Mouse (Mus musculus) limb, embryonic 10.5 days (tissue): Measurements from ENCODE around the gene Adat3. TPM values are rescaled to one million over a fixed set of nuclear protein-coding genes. Genes with fewer than 3 reads are reported as not detected.
A peak's percentile ranks its signal among the peaks of the same experiment; 100 is the strongest.

Experiments
- DNase-seq: peaks from one replicate; pipeline ENCODE4 v3.0.0-alpha.2; 2017; ENCODE audit warnings: low spot score
- H3K27ac ChIP-seq: fragments of 300-500 bp; sonication (generic); 2 replicates; pipeline ENCODE4 v1.5.1; 2016; ENCODE audit warnings: mild to moderate bottlenecking
- H3K27me3 ChIP-seq: fragments of 300-500 bp; sonication (generic); 2 replicates; pipeline ENCODE4 v1.6.1; 2016; ENCODE audit warnings: low read depth, mild to moderate bottlenecking; ENCODE audit not compliant: poor library complexity, severe bottlenecking
- H3K36me3 ChIP-seq: fragments of 300-500 bp; sonication (generic); 2 replicates; pipeline ENCODE4 v1.6.1; 2016; ENCODE audit warnings: mild to moderate bottlenecking, moderate library complexity
- H3K4me1 ChIP-seq: fragments of 300-500 bp; sonication (generic); 2 replicates; pipeline ENCODE4 v1.6.1; 2016
- H3K4me3 ChIP-seq: fragments of 300-500 bp; sonication (generic); 2 replicates; pipeline ENCODE4 v1.5.1; 2016; ENCODE audit warnings: mild to moderate bottlenecking, moderate library complexity
- H3K9me3 ChIP-seq: fragments of 300-500 bp; sonication (generic); replicated peaks from 2 replicates; pipeline ENCODE4 v1.6.1; 2016; ENCODE audit warnings: mild to moderate bottlenecking
- WGBS: fragments of 180-500 bp; shearing (Covaris S2); methylation state at CpG from one replicate; pipeline ENCODE4 v1.1.7; 2016; 5-methylcytosine and 5-hydroxymethylcytosine counted together
- polyA plus RNA-seq: library from polyadenylated mRNA; unstranded; fragments of >200 nt; fragmentation: Nextera tagmentation; extraction: Ambion mirVana; gene quantifications from 2 replicates; pipeline ENCODE4 v1.2.1, GENCODE M21; 2016

The Adat3 gene
- polyA plus RNA-seq, 1 experiment from 2014 or later, result 11.1 TPM

DNA sequence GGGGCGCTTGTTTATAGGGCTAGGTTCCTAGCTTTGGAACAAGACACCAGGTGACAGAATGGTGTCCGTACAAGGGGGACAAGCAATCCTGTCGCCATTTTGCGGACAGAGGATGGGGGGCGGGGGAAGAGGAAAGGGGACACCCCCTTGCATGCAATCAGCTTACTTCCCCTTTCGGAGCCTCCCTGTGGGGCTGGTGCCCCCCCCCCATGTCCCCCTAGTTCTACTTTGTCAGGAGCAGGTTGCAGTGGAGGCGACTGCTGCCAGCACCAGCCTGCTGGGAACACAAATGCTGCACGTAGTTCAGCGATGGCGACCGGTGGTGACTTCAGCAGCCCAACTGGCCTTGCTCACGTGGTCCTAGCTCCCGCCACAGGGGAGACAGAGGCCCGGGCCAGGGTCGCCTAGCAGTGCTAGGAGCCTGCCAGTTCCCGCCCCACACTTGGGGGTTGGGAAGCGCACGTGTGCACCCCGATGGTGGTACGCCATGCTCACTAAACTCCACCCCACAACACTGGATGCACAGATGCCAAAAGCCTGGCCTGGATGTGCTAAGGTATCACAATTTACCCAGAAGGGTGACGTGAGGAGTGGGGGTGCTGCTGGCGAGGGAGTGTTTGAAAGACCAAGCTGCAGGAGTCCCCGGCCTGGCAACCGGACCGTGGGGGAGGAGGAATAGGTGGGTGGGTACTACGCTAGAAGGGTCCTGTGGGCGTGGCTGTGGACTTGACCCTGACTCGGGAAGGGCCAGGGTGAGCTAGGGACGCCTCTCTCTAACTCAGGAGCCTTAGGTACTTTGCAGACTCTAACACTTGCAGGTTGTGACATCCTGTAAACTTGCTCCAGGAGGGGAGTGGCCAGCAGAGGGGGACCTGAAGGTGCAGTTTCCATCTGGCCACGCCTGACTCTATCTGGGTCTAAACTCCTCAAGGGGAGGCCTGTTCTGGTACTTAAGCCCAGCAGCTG is 31.5 kb upstream of the Adat3 start:
- Histone ChIP-seq H3K27me3 (no peaks in the 10 kb centered on the region), H3K36me3 (peaks cover 28% of the 10 kb centered on the region), H3K4me3 (peak overlapping the region; percentile 44), H3K27ac (peak overlapping the region; percentile 86), H3K4me1 (peaks cover 78% of the 10 kb centered on the region), H3K9me3 (no peaks in the 10 kb centered on the region)
- DNase-seq, result peak; percentile 62
- 22% methylated on average over 30 of the region's 30 CpGs for WGBS

DNA sequence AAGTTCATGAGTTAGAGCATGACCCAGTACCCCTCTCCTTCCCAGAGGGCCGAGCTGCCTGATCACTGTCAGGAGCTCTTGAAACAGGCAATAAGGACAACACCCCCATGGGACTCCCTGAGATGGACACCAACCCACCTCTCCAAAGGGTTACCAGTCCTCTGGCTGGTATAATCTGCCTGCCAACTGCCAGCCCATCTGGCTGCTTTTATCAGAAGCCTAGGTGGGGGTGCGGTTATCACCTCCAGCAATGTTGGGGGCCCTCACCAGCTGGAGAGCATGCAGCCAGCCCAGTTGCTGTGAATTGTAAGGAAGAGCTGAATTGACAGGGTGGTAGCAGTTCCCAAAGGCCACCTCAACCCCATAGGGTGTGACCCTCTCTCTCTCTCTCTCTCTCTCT is 30.2 kb upstream of the Adat3 start:
- peaks cover 84% of the 10 kb centered on the region for H3K4me1 ChIP-seq
- peaks cover 23% of the 10 kb centered on the region for H3K36me3 ChIP-seq
- H3K9me3 ChIP-seq, result no peaks in the 10 kb centered on the region
- no peak overlapping the region for H3K4me3 ChIP-seq
- H3K27ac ChIP-seq, result 0 out of 2 replicates have a peak overlapping the region, but pooled peaks have one; percentile 86
- no peaks in the 10 kb centered on the region for H3K27me3 ChIP-seq
- WGBS, result 86% methylated on average over 2 of the region's 2 CpGs
- DNase-seq, result no peak

DNA sequence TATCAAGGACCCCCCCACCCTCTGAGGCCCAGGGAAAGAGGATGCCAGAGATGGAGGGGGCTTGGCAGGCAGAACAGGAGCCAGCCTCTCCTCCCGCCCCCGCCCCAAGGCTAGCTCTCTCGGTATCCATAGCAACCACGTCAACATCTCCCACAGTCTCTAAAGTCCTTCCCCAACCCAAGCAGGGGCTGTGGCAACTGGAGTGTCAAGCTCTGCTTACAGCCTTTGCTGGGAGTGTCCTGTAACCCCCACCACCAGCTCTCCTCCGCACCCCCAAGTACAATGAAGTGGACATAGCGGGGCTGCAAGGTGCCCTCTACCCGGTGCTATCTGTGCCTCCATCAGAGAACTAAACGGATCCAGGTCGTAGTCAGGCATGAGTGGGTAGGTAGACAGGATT is 28.7 kb upstream of the Adat3 start:
- Histone ChIP-seq H3K36me3 (peaks cover 8% of the 10 kb centered on the region), H3K4me1 (peaks cover 94% of the 10 kb centered on the region), H3K27me3 (no peaks in the 10 kb centered on the region), H3K27ac (no peak overlapping the region), H3K4me3 (no peak overlapping the region), H3K9me3 (no peaks in the 10 kb centered on the region)
- no peak for DNase-seq
- WGBS, result 72% methylated on average over 9 of the region's 9 CpGs

DNA sequence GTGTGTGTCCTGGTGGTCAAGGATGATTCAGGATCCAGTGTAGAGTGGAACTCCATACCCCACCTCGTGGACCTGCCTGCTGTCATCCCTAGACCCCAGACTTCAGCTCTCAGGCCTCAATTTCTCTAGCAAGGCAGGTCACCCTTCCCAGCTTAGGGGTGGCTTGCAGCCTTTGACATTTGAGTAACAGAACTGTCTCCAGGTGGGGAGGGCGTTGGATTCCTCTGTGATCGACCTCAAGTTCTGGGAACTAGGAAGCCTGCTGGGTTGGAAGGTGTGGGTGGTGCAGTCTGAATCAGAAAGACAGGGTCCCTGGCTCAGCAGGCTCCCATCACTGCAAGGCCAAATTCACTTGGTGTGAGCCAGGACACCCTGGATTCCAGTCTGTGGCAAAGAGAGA is 27.8 kb upstream of the Adat3 start:
- Histone ChIP-seq H3K27ac (no peak overlapping the region), H3K4me3 (peak overlapping the region; percentile 89; the same call in 1 of the 2 replicates), H3K36me3 (peaks cover 6% of the 10 kb centered on the region; the same call in 1 of the 2 replicates), H3K27me3 (no peaks in the 10 kb centered on the region), H3K9me3 (no peaks in the 10 kb centered on the region), H3K4me1 (peaks cover 93% of the 10 kb centered on the region)
- DNase-seq, result no peak
- WGBS, result 85% methylated on average over 3 of the region's 3 CpGs

DNA sequence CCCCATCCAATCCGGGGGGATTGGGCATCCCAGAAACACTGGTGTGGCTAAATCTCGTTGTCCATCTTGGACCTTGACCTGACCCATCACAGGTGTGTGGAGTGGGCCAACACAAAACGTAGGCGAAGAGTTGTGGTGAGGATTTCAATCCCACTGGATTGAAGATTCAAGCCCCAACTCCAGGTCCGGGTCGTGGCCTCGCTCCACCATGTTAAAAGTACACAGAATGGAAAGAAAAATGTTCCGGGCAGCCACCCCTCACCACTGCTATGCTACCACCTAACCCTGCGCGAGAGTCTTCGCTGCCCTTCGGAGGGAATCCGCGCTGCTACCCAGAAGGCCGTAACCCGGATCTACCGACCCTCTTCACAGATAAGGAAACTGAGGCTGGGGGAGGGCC is 26.8 kb upstream of the Adat3 start:
- 17% methylated on average over 17 of the region's 17 CpGs for WGBS
- no peak for DNase-seq
- peaks cover 82% of the 10 kb centered on the region for H3K4me1 ChIP-seq

DNA sequence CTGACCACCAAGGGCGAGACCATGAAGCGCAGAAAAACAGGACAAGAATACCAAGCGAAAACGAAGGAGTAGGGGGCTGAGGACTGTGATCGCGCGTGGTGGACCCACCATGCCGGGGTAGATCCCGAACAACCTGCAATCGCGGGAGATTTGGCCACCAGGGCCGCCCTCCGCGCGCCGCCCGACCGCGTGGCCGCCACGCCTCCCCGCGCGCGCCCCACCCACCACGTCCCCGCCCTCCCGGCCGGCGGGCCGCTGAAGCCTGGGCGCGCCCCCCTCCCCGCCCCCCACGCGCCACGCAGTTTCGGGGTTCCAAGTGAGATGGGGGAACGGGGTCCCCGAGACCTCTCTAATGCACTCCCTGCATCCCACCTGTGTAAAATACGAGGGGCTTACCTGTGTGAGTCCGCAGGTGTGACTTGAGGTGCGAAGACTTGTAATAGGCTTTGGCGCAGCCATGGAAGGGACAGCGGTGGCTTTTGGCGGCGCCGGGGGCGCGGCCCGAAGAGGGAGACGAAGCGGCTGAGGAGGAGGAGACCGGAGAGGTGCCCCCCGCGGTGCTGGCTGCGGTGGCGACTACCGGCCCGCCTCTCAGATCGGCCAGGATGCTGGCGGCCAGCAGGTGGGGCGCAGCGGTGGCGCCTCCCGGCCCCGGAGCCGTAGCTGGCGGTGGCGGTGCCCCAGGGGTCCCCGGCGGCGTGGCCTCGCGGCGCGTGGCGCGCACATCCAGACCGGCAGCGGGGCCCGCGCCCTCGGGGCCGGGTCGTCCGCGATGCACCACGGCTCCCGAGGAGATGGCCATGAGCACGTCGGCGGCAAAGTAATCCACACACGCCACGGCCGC is 26.1 kb upstream of the Adat3 start:
- DNase-seq, result peak; percentile 76
- Histone ChIP-seq H3K36me3 (peaks cover 12% of the 10 kb centered on the region), H3K27me3 (no peaks in the 10 kb centered on the region), H3K4me3 (peak overlapping the region; percentile 89), H3K9me3 (no peaks in the 10 kb centered on the region), H3K27ac (peak overlapping the region; percentile 91), H3K4me1 (peaks cover 76% of the 10 kb centered on the region)
- under 1% methylated on average over 91 of the region's 96 CpGs for WGBS

More for the DNA sequence above, 26.8 kb upstream of the Adat3 start:
- Histone ChIP-seq H3K27me3 (no peaks in the 10 kb centered on the region), H3K9me3 (no peaks in the 10 kb centered on the region), H3K36me3 (peaks cover 7% of the 10 kb centered on the region), H3K27ac (peak overlapping the region; percentile 91; the same call in 1 of the 2 replicates), H3K4me3 (peak overlapping the region; percentile 89)

DNA sequence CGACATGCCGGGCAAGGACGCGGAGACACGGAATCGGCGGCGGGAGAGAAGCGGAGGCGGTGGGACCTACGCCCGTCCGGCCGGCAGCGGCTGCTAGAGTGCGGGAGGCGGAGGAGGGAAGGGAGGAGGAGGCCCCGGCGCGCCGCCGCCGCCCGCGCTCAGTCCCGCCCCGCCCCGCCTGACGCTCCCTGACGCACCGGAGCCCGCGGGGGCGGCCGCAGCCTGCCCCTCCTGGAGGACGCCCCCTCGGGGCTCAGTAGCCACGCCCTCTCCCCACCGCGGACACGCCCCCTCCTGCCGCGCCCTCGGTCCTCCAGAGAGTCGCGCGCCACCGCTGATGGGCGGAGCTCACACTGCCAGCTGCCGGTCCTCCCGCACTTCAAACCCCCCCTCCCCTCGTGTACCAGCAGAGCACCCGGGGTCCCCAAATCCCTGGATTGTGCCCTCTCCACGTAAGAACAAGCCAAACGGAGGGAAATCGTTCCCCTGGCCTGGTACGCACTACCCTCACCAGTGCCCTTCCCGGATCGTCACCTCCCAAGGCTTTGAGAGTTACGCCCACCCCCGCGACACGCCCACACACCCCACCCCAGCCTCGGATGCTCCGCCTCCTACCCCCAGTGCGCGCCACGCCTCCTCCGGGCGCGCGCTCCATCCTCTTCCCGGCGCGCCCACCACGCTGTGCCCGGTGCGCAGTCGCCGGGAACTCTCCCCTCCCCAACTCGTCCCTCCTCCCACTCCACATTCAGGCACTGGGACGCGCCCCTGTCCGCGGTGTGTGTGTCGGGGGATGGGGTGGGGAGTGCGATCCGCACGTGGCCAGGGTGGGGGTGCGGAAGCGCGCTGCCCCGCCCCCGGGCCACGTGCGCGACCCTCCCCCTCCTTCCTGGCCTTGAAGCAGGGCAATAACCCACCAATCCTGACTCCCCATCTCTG is 25.2 kb upstream of the Adat3 start, which contains the start of gene Klf16:
Gene Klf16 (minus strand): TSS at position 127 of the 936 bp plus-strand sequence.
- Histone ChIP-seq H3K27me3 (no peaks in the 10 kb centered on the region), H3K4me3 (peak within 1 kb of the TSS; percentile 89), H3K9me3 (no peaks in the 10 kb centered on the region), H3K4me1 (peaks cover 67% of the 10 kb centered on the region), H3K36me3 (peaks cover 19% of the 10 kb centered on the region), H3K27ac (peak within 1 kb of the TSS; percentile 91)
- under 1% methylated on average over 83 of the region's 97 CpGs for WGBS
- DNase-seq, result peak; percentile 99

DNA sequence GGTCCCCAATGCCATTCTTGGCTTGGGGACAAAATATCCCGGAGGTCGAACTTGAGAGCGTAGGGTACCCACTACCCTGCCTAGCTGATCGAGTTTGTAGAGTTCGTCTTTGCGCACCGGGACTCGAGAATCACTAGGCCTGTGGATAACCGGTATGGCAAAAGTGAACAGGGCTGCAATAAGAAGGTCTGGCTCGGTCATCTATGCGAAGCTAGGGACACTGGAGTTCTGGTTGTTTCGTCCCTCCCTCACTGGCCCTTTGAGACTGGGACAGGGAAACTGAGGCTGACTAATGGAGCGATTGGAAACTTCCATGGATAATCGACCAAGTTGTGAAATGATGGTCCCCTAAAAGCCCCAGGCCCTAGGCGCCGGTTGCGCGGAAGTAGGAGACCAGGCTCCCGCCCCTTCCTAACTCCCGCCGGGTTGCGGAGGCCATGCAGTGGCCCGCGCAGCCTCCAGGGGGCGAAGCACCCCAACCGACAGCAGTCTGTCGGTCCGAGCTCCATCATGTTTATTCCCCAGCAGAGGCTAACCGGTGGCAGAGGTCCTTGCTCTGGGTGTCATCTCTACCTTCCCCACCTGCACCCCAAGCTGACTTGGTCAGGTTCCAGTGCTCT is 24.4 kb upstream of the Adat3 start:
- H3K4me3 ChIP-seq, result peak overlapping the region; percentile 89
- H3K36me3 ChIP-seq, result peaks cover 25% of the 10 kb centered on the region
- H3K9me3 ChIP-seq, result no peaks in the 10 kb centered on the region
- DNase-seq, result peak; percentile 89
- under 1% methylated on average over 29 of the region's 29 CpGs for WGBS
- peak overlapping the region; percentile 91 for H3K27ac ChIP-seq
- H3K4me1 ChIP-seq, result peaks cover 61% of the 10 kb centered on the region
- H3K27me3 ChIP-seq, result no peaks in the 10 kb centered on the region

DNA sequence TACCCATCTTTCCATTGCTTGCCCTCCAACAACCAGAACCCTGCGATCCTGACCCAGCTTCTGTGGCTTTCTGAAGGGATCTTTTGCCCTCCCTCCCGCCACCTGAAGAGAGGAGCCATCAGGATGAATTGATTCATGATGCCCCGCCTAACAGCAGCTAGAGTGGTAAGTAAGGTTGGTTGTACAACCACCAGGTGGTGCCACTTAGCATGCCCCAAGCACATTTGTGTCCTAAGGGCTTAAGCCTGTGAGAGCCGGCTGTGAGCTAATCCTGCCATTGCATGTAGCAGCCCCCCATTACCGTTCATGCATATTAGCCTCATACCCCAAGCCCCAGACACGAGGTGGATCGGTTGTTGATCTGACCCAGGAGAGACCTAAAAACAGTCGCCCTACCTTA is 23.8 kb upstream of the Adat3 start:
- H3K4me3 ChIP-seq, result peak overlapping the region; percentile 89
- 5% methylated on average over 8 of the region's 8 CpGs for WGBS
- peak overlapping the region; percentile 91 for H3K27ac ChIP-seq
- no peaks in the 10 kb centered on the region for H3K9me3 ChIP-seq
- peak; percentile 54 for DNase-seq
- H3K4me1 ChIP-seq, result peaks cover 55% of the 10 kb centered on the region
- H3K36me3 ChIP-seq, result peaks cover 29% of the 10 kb centered on the region
- no peaks in the 10 kb centered on the region for H3K27me3 ChIP-seq

DNA sequence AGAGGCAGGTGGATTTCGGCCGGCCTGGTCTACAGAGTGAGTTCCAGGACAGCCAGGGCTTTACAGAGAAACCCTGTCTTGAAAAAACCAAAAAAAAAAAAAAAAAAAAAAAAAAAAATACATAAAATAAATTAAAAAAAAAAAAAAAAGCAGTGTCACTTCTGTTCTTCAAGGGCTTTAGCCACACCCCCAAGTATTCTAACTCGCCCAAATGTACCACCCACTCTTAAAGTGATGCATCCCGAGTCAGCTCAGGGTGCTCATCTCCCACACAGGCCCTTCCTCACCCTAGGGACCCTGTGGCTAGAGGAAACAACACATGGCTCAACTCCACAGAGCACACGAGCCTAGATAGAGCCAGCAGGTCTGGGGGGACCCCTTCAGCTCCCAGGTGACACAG is 19.6 kb upstream of the Adat3 start:
- DNase-seq, result no peak
- H3K27me3 ChIP-seq, result no peaks in the 10 kb centered on the region
- H3K27ac ChIP-seq, result no peak overlapping the region
- peaks cover 57% of the 10 kb centered on the region for H3K36me3 ChIP-seq
- H3K9me3 ChIP-seq, result no peaks in the 10 kb centered on the region
- H3K4me3 ChIP-seq, result no peak overlapping the region
- WGBS, result 91% methylated on average over 5 of the region's 5 CpGs
- H3K4me1 ChIP-seq, result peaks cover 42% of the 10 kb centered on the region

DNA sequence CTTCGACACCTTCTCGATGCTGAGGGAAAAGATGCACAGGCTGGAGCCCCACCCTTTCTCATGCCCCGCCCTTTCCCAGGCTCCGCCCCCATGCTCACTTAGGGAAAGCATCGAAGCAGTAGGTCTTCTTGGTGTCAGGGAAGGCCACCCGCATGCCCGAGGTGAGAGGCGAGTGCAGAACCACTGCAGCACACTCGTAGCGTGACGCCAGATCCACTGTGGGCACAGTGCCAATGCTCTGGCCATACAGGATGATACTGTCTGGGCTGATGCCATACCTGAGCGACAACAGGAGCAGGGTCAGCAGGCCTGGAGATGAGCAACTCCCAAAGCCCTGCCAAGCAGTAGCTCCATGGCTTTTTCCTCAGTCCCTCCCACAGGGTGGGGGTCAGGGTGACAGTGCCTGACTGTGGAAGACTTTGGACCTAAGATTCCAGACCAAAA is 18.6 kb upstream of the Adat3 start:
- 68% methylated on average over 12 of the region's 12 CpGs for WGBS
- no peak overlapping the region for H3K27ac ChIP-seq
- H3K27me3 ChIP-seq, result no peaks in the 10 kb centered on the region
- H3K9me3 ChIP-seq, result no peaks in the 10 kb centered on the region
- peaks cover 42% of the 10 kb centered on the region for H3K4me1 ChIP-seq
- H3K36me3 ChIP-seq, result peaks cover 57% of the 10 kb centered on the region
- DNase-seq, result no peak
- 0 out of 2 replicates have a peak overlapping the region, but pooled peaks have one; percentile 13 for H3K4me3 ChIP-seq
